Mouse (Mus musculus) adrenal gland (tissue): ENCODE measurements around the gene Fam131b.

Experiments
- intact Hi-C: fragments of 180-260 bp; cut with DNase I; formaldehyde crosslinking; loops from one replicate; pipeline ENCODE4 v1.15.1; 2025

Gene Fam131b

GRCm38 (mm10) chr6:42356913-42357312, 32.5 kb upstream of the Fam131b start:
- intact Hi-C loops: no loop called here

GRCm38 (mm10) chr6:42355794-42356600, 31.6 kb upstream of the Fam131b start:
- intact Hi-C loops: no loop called here

GRCm38 (mm10) chr6:42355366-42355765, 30.9 kb upstream of the Fam131b start:
- intact Hi-C loops: no loop called here

- intact Hi-C loops: no loop called here
These were observed 29.9 kb upstream of the Fam131b start for GRCm38 (mm10) chr6:42354076-42355019.

GRCm38 (mm10) chr6:42353180-42353579, 28.7 kb upstream of the Fam131b start:
- intact Hi-C loops: no loop called here

GRCm38 (mm10) chr6:42352486-42352846, 28.0 kb upstream of the Fam131b start:
- intact Hi-C loops: no loop called here

GRCm38 (mm10) chr6:42351776-42352485, 27.5 kb upstream of the Fam131b start:
- intact Hi-C loops: no loop called here

GRCm38 (mm10) chr6:42350968-42351775, 26.7 kb upstream of the Fam131b start:
- intact Hi-C loops: no loop called here

GRCm38 (mm10) chr6:42350021-42350967, 25.9 kb upstream of the Fam131b start:
- intact Hi-C loops: no loop called here

- intact Hi-C loops: loop anchor here (5.0 to 10.0 kb wide), 2 partner anchors 33 to 85 kb away; partner anchors contain the start of gene Tas2r126
These were observed 25.1 kb upstream of the Fam131b start, which contains the start of gene Zyx for GRCm38 (mm10) chr6:42349426-42350020. Gene Zyx (plus strand): TSS chr6:42349630.

- intact Hi-C loops: loop anchor here (5.0 to 10.0 kb wide), 2 partner anchors 33 to 86 kb away; partner anchors contain the start of gene Tas2r126
These were observed 24.6 kb upstream of the Fam131b start for GRCm38 (mm10) chr6:42349006-42349425.

- intact Hi-C loops: loop anchor here (5.0 to 10.0 kb wide), 2 partner anchors 34 to 86 kb away; partner anchors contain the start of gene Tas2r126
These were observed 24.0 kb upstream of the Fam131b start for GRCm38 (mm10) chr6:42348281-42349005.

- intact Hi-C loops: loop anchor here (5.0 to 10.0 kb wide), 2 partner anchors 91 to 238 kb away; partner anchors contain the start of gene Tas2r126
These were observed 19.8 kb upstream of the Fam131b start for GRCm38 (mm10) chr6:42344255-42344654.

GRCm38 (mm10) chr6:42343361-42344120, 19.1 kb upstream of the Fam131b start:
- intact Hi-C loops: loop anchor here (5.0 to 10.0 kb wide), 2 partner anchors 91 to 239 kb away; partner anchors contain the start of gene Tas2r126

GRCm38 (mm10) chr6:42342171-42342570, 17.7 kb upstream of the Fam131b start:
- intact Hi-C loops: loop anchor here (5.0 to 10.0 kb wide), 2 partner anchors 93 to 240 kb away; partner anchors contain the start of gene Tas2r126

- intact Hi-C loops: loop anchor here (5.0 to 10.0 kb wide), 2 partner anchors 95 to 242 kb away; partner anchors contain the start of gene Tas2r126
These were observed 15.5 kb upstream of the Fam131b start for GRCm38 (mm10) chr6:42339981-42340380.

GRCm38 (mm10) chr6:42339189-42339588, 14.7 kb upstream of the Fam131b start:
- intact Hi-C loops: no loop called here
